Mouse (Mus musculus): ENCODE results near the gene Dnm3. TPM values are rescaled to one million over a fixed set of nuclear protein-coding genes. Genes with fewer than 3 reads are reported as not detected.

Dnm3 gene
- polyA plus RNA-seq (2012; fragmentation: generic; extraction: Trizol) = 1.6 TPM
- long read RNA-seq, experiment 1, partial matches to known transcripts = 0 of 3 reads
- long read RNA-seq, experiment 1, other reads (novel, unspliced or antisense) = 3 of 3 reads
- long read RNA-seq, experiment 2, partial matches to known transcripts = 0 of 5 reads
- long read RNA-seq, experiment 2, other reads (novel, unspliced or antisense) = 4 of 5 reads

GRCm38 (mm10) chr1:162477246-162478209, at the start of gene Dnm3:
Gene Dnm3 (minus strand): TSS chr1:162478034.
- H3K79me3 ChIP-seq (ENCODE audit: low read depth) = no peaks in the 10 kb centered on the region

GRCm38 (mm10) chr1:162515116-162515515, 37.3 kb upstream of the Dnm3 start:
- TF ChIP-seq MYOD1 (IDR thresholded peaks at IDR 0.05; ENCODE audit: control insufficient read depth, insufficient read length, low read depth) = no peak
- TF ChIP-seq CTCF (IDR thresholded peaks at IDR 0.05; ENCODE audit: control insufficient read depth, insufficient read depth, insufficient read length) = no peak
- no peak for TF ChIP-seq USF1 (IDR thresholded peaks at IDR 0.05; ENCODE audit: low read depth)
- no peaks in the 10 kb centered on the region for H3K79me2 ChIP-seq (ENCODE audit: control insufficient read depth, insufficient read depth)

More at GRCm38 (mm10) chr1:162477246-162478209, at the start of gene Dnm3:
- Histone ChIP-seq H3K4me3 (ENCODE audit: insufficient read depth, poor library complexity, severe bottlenecking) (peak within 1 kb of the TSS; percentile 35), H3K79me2 (ENCODE audit: control insufficient read depth, insufficient read depth) (no peaks in the 10 kb centered on the region), H3ac (ENCODE audit: control insufficient read depth, insufficient read length, low read depth) (peak within 1 kb of the TSS; percentile 74), H3K36me3 (ENCODE audit: control insufficient read depth, insufficient read depth) (no peaks in the 10 kb centered on the region), H3K27me3 (ENCODE audit: control insufficient read depth, insufficient read depth, insufficient read length) (no peaks in the 10 kb centered on the region)
- no peak for TF ChIP-seq CTCF (IDR thresholded peaks at IDR 0.05; ENCODE audit: control insufficient read depth, insufficient read depth, insufficient read length)
- TF ChIP-seq CEBPB (IDR thresholded peaks at IDR 0.05; ENCODE audit: low read depth) = no peak
- no peak for TF ChIP-seq USF1 (IDR thresholded peaks at IDR 0.05; ENCODE audit: low read depth)
- TF ChIP-seq MYOG (IDR thresholded peaks at IDR 0.05; ENCODE audit: control insufficient read depth, extremely low read depth, insufficient read length) = no peak
- no peak for TF ChIP-seq FOSL1 (IDR thresholded peaks at IDR 0.05; ENCODE audit: insufficient read depth, low read length, poor library complexity, severe bottlenecking)
- no peak for TF ChIP-seq MYOD1 (IDR thresholded peaks at IDR 0.05; ENCODE audit: control insufficient read depth, insufficient read length, low read depth)
- TF ChIP-seq MAX (IDR thresholded peaks at IDR 0.05) = no peak

GRCm38 (mm10) chr1:162510013-162510356, 32.2 kb upstream of the Dnm3 start:
- Histone ChIP-seq H3K79me2 (ENCODE audit: control insufficient read depth, insufficient read depth) (no peaks in the 10 kb centered on the region), H3K36me3 (ENCODE audit: control insufficient read depth, insufficient read depth) (no peaks in the 10 kb centered on the region), H3K4me3 (ENCODE audit: insufficient read depth, poor library complexity, severe bottlenecking) (no peak overlapping the region), H3ac (ENCODE audit: control insufficient read depth, insufficient read length, low read depth) (no peak overlapping the region), H3K79me3 (ENCODE audit: low read depth) (no peaks in the 10 kb centered on the region), H3K27me3 (ENCODE audit: control insufficient read depth, insufficient read depth, insufficient read length) (no peaks in the 10 kb centered on the region)
- no peak for TF ChIP-seq MYOG (IDR thresholded peaks at IDR 0.05; ENCODE audit: control insufficient read depth, extremely low read depth, insufficient read length)
- TF ChIP-seq FOSL1 (IDR thresholded peaks at IDR 0.05; ENCODE audit: insufficient read depth, low read length, poor library complexity, severe bottlenecking) = no peak
- no peak for TF ChIP-seq CEBPB (IDR thresholded peaks at IDR 0.05; ENCODE audit: low read depth)
- TF ChIP-seq MYOD1 (IDR thresholded peaks at IDR 0.05; ENCODE audit: control insufficient read depth, insufficient read length, low read depth) = no peak
- TF ChIP-seq MAX (IDR thresholded peaks at IDR 0.05) = no peak
- no peak for TF ChIP-seq USF1 (IDR thresholded peaks at IDR 0.05; ENCODE audit: low read depth)

More at GRCm38 (mm10) chr1:162515116-162515515, 37.3 kb upstream of the Dnm3 start:
- Histone ChIP-seq H3K27me3 (ENCODE audit: control insufficient read depth, insufficient read depth, insufficient read length) (no peaks in the 10 kb centered on the region), H3K4me3 (ENCODE audit: insufficient read depth, poor library complexity, severe bottlenecking) (no peak overlapping the region), H3K36me3 (ENCODE audit: control insufficient read depth, insufficient read depth) (no peaks in the 10 kb centered on the region), H3ac (ENCODE audit: control insufficient read depth, insufficient read length, low read depth) (no peak overlapping the region), H3K79me3 (ENCODE audit: low read depth) (no peaks in the 10 kb centered on the region)

GRCm38 (mm10) chr1:162509329-162510012, 31.6 kb upstream of the Dnm3 start:
- TF ChIP-seq MYOG (IDR thresholded peaks at IDR 0.05; ENCODE audit: control insufficient read depth, extremely low read depth, insufficient read length) (no peak), MAX (IDR thresholded peaks at IDR 0.05) (peak; percentile 59), USF1 (IDR thresholded peaks at IDR 0.05; ENCODE audit: low read depth) (no peak), CEBPB (IDR thresholded peaks at IDR 0.05; ENCODE audit: low read depth) (no peak), MYOD1 (IDR thresholded peaks at IDR 0.05; ENCODE audit: control insufficient read depth, insufficient read length, low read depth) (peak; percentile 83), FOSL1 (IDR thresholded peaks at IDR 0.05; ENCODE audit: insufficient read depth, low read length, poor library complexity, severe bottlenecking) (peak; percentile 98), CTCF (IDR thresholded peaks at IDR 0.05; ENCODE audit: control insufficient read depth, insufficient read depth, insufficient read length) (no peak)
- no peak overlapping the region for H3ac ChIP-seq (ENCODE audit: control insufficient read depth, insufficient read length, low read depth)
- H3K79me3 ChIP-seq (ENCODE audit: low read depth) = no peaks in the 10 kb centered on the region

GRCm38 (mm10) chr1:162508211-162509005, 30.6 kb upstream of the Dnm3 start:
- no peaks in the 10 kb centered on the region for H3K79me3 ChIP-seq (ENCODE audit: low read depth)

More at GRCm38 (mm10) chr1:162509329-162510012, 31.6 kb upstream of the Dnm3 start:
- Histone ChIP-seq H3K79me2 (ENCODE audit: control insufficient read depth, insufficient read depth) (no peaks in the 10 kb centered on the region), H3K27me3 (ENCODE audit: control insufficient read depth, insufficient read depth, insufficient read length) (no peaks in the 10 kb centered on the region), H3K36me3 (ENCODE audit: control insufficient read depth, insufficient read depth) (no peaks in the 10 kb centered on the region), H3K4me3 (ENCODE audit: insufficient read depth, poor library complexity, severe bottlenecking) (no peak overlapping the region)

More at GRCm38 (mm10) chr1:162508211-162509005, 30.6 kb upstream of the Dnm3 start:
- Histone ChIP-seq H3K36me3 (ENCODE audit: control insufficient read depth, insufficient read depth) (no peaks in the 10 kb centered on the region), H3K4me3 (ENCODE audit: insufficient read depth, poor library complexity, severe bottlenecking) (no peak overlapping the region), H3K79me2 (ENCODE audit: control insufficient read depth, insufficient read depth) (no peaks in the 10 kb centered on the region), H3ac (ENCODE audit: control insufficient read depth, insufficient read length, low read depth) (no peak overlapping the region), H3K27me3 (ENCODE audit: control insufficient read depth, insufficient read depth, insufficient read length) (no peaks in the 10 kb centered on the region)
- no peak for TF ChIP-seq CEBPB (IDR thresholded peaks at IDR 0.05; ENCODE audit: low read depth)
- no peak for TF ChIP-seq MAX (IDR thresholded peaks at IDR 0.05)
- no peak for TF ChIP-seq CTCF (IDR thresholded peaks at IDR 0.05; ENCODE audit: control insufficient read depth, insufficient read depth, insufficient read length)
- TF ChIP-seq USF1 (IDR thresholded peaks at IDR 0.05; ENCODE audit: low read depth) = no peak
- TF ChIP-seq MYOD1 (IDR thresholded peaks at IDR 0.05; ENCODE audit: control insufficient read depth, insufficient read length, low read depth) = no peak
- no peak for TF ChIP-seq FOSL1 (IDR thresholded peaks at IDR 0.05; ENCODE audit: insufficient read depth, low read length, poor library complexity, severe bottlenecking)
- no peak for TF ChIP-seq MYOG (IDR thresholded peaks at IDR 0.05; ENCODE audit: control insufficient read depth, extremely low read depth, insufficient read length)

All from C2C12 (cell line).